Mouse (Mus musculus): Measurements from ENCODE around the gene Yy1. TPM values are rescaled to one million over a fixed set of nuclear protein-coding genes. Genes with fewer than 3 reads are reported as not detected.

Yy1 gene
- total and polyA plus RNA-seq, 3 experiments = 59.3 to 169 (median 60.8) TPM

GRCm38 (mm10) chr12:108826282-108826957 lies 33.6 kb downstream of the Yy1 start:
- TF ChIP-seq TAL1 (conservative IDR thresholded peaks at IDR 0.05; ENCODE audit: low read depth, low read length) (no peak), GATA2 (IDR thresholded peaks at IDR 0.05; ENCODE audit: borderline replicate concordance, low read depth, low read length) (no peak), GATA1 (IDR thresholded peaks at IDR 0.05; ENCODE audit: borderline replicate concordance, low read length) (no peak), POLR2AphosphoS5 (IDR thresholded peaks at IDR 0.05; ENCODE audit: insufficient replicate concordance, low read depth, low read length) (no peak), CTCF (IDR thresholded peaks at IDR 0.05; ENCODE audit: low read depth, low read length) (no peak)
- H3K36me3 ChIP-seq (replicated peaks) = peaks cover 89% of the 10 kb centered on the region
- H3K9me3 ChIP-seq (replicated peaks) = peaks cover 7% of the 10 kb centered on the region; the same call in 1 of the 2 replicates
- DNase-seq (ENCODE audit: low spot score) (no peak), ATAC-seq (ENCODE audit: extremely low read depth, insufficient number of reproducible peaks, low FRiP score, poor library complexity, severe bottlenecking) (no peak)
- H3K4me1 ChIP-seq (ENCODE audit: insufficient read depth, low read depth, low read length) = no peaks in the 10 kb centered on the region; the same call in 1 of the 2 replicates
- no peaks in the 10 kb centered on the region for H3K27me3 ChIP-seq (ENCODE audit: insufficient read depth, low read length)
- H3K4me3 ChIP-seq (ENCODE audit: low read depth, low read length) = peak overlapping the region; percentile 3; the same call in 1 of the 2 replicates

- H3K36me3 ChIP-seq (replicated peaks) = peaks cover 89% of the 10 kb centered on the region
- ATAC-seq (ENCODE audit: extremely low read depth, insufficient number of reproducible peaks, low FRiP score, poor library complexity, severe bottlenecking) (no peak), DNase-seq (ENCODE audit: low spot score) (no peak)
- H3K27me3 ChIP-seq (ENCODE audit: insufficient read depth, low read length) = no peaks in the 10 kb centered on the region
- H3K4me3 ChIP-seq (ENCODE audit: low read depth, low read length) = peak overlapping the region; percentile 3; the same call in 1 of the 2 replicates
- no peak for TF ChIP-seq GATA1 (IDR thresholded peaks at IDR 0.05; ENCODE audit: borderline replicate concordance, low read length)
- H3K4me1 ChIP-seq (ENCODE audit: insufficient read depth, low read depth, low read length) = no peaks in the 10 kb centered on the region; the same call in 1 of the 2 replicates
- H3K9me3 ChIP-seq (replicated peaks) = peaks cover 7% of the 10 kb centered on the region; the same call in 1 of the 2 replicates
These were observed 34.3 kb downstream of the Yy1 start for GRCm38 (mm10) chr12:108826958-108827535.

DNA sequence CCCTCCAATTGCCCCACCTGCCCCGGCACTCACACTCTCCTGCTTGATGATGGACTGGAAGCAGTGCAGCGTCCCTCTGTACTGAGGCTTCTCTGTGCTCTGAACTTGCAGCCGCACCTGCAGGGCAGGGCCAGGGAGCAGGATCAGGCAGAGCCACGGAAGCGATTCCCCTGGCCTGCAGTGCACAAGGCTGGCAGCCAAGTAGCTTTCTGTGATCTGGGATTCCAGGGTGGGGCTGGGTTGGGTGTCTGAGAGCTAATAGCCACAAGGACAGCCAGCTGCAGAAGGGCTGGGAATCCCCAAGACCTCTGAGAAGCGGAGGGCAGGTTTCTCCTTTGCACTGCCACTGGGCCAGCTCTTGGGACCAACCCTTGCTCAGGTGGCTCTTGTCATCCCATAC lies 34.9 kb downstream of the Yy1 start:
- TF ChIP-seq CTCF (IDR thresholded peaks at IDR 0.05; ENCODE audit: low read depth, low read length) = no peak
- Histone ChIP-seq H3K27me3 (ENCODE audit: insufficient read depth, low read length) (no peaks in the 10 kb centered on the region), H3K9me3 (replicated peaks) (peaks cover 7% of the 10 kb centered on the region; the same call in 1 of the 2 replicates), H3K4me3 (ENCODE audit: low read depth, low read length) (no peak overlapping the region), H3K36me3 (replicated peaks) (peaks cover 91% of the 10 kb centered on the region), H3K4me1 (ENCODE audit: insufficient read depth, low read depth, low read length) (no peaks in the 10 kb centered on the region; the same call in 1 of the 2 replicates)
- ATAC-seq (ENCODE audit: extremely low read depth, insufficient number of reproducible peaks, low FRiP score, poor library complexity, severe bottlenecking) (no peak), DNase-seq (ENCODE audit: low spot score) (no peak)

DNA sequence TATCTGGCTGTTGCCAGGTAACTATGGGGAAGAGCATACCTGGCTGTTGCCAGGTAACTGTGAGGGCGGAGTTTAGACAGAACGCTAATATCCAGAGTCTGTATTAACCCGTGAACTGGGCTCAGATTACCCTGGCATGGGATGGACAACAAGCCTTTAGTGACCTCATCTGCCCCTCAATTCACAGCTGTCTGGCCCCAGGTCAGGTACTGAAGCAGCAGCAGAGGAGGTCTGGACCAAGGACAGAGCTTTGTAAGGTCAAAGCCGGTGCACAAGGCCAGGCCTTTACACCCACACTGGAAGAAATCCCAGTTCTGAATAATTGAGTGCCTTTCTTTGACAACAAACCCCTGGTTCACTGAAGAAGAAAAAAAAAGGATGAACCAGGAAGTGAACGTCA lies 36.9 kb downstream of the Yy1 start:
- DNase-seq (ENCODE audit: low spot score) (no peak), ATAC-seq (ENCODE audit: extremely low read depth, insufficient number of reproducible peaks, low FRiP score, poor library complexity, severe bottlenecking) (no peak)
- no peaks in the 10 kb centered on the region; the same call in 1 of the 2 replicates for H3K4me1 ChIP-seq (ENCODE audit: insufficient read depth, low read depth, low read length)
- peaks cover 7% of the 10 kb centered on the region; the same call in 1 of the 2 replicates for H3K9me3 ChIP-seq (replicated peaks)
- peaks cover 97% of the 10 kb centered on the region for H3K36me3 ChIP-seq (replicated peaks)
- no peaks in the 10 kb centered on the region for H3K27me3 ChIP-seq (ENCODE audit: insufficient read depth, low read length)
- TF ChIP-seq GATA1 (IDR thresholded peaks at IDR 0.05; ENCODE audit: borderline replicate concordance, low read length) = no peak
- TF ChIP-seq POLR2AphosphoS5 (IDR thresholded peaks at IDR 0.05; ENCODE audit: insufficient replicate concordance, low read depth, low read length) = no peak
- no peak for TF ChIP-seq TAL1 (conservative IDR thresholded peaks at IDR 0.05; ENCODE audit: low read depth, low read length)
- no peak for TF ChIP-seq CTCF (IDR thresholded peaks at IDR 0.05; ENCODE audit: low read depth, low read length)
- TF ChIP-seq GATA2 (IDR thresholded peaks at IDR 0.05; ENCODE audit: borderline replicate concordance, low read depth, low read length) = no peak
- no peak overlapping the region for H3K4me3 ChIP-seq (ENCODE audit: low read depth, low read length)

- ATAC-seq (ENCODE audit: extremely low read depth, insufficient number of reproducible peaks, low FRiP score, poor library complexity, severe bottlenecking) (no peak), DNase-seq (ENCODE audit: low spot score) (no peak)
- Histone ChIP-seq H3K27me3 (ENCODE audit: insufficient read depth, low read length) (no peaks in the 10 kb centered on the region), H3K36me3 (replicated peaks) (peaks cover 97% of the 10 kb centered on the region), H3K9me3 (replicated peaks) (peaks cover 7% of the 10 kb centered on the region; the same call in 1 of the 2 replicates), H3K4me1 (ENCODE audit: insufficient read depth, low read depth, low read length) (peaks cover 6% of the 10 kb centered on the region), H3K4me3 (ENCODE audit: low read depth, low read length) (no peak overlapping the region)
- no peak for TF ChIP-seq POLR2AphosphoS5 (IDR thresholded peaks at IDR 0.05; ENCODE audit: insufficient replicate concordance, low read depth, low read length)
- TF ChIP-seq CTCF (IDR thresholded peaks at IDR 0.05; ENCODE audit: low read depth, low read length) = no peak
- TF ChIP-seq GATA1 (IDR thresholded peaks at IDR 0.05; ENCODE audit: borderline replicate concordance, low read length) = no peak
- no peak for TF ChIP-seq TAL1 (conservative IDR thresholded peaks at IDR 0.05; ENCODE audit: low read depth, low read length)
- TF ChIP-seq GATA2 (IDR thresholded peaks at IDR 0.05; ENCODE audit: borderline replicate concordance, low read depth, low read length) = no peak
These were observed 37.6 kb downstream of the Yy1 start for GRCm38 (mm10) chr12:108830358-108830757.

- Histone ChIP-seq H3K9me3 (replicated peaks) (peaks cover under 1% of the 10 kb centered on the region; the same call in 1 of the 2 replicates), H3K36me3 (replicated peaks) (peaks cover 87% of the 10 kb centered on the region), H3K4me3 (ENCODE audit: low read depth, low read length) (no peak overlapping the region), H3K27me3 (ENCODE audit: insufficient read depth, low read length) (no peaks in the 10 kb centered on the region), H3K4me1 (ENCODE audit: insufficient read depth, low read depth, low read length) (peaks cover 23% of the 10 kb centered on the region)
- TF ChIP-seq POLR2AphosphoS5 (IDR thresholded peaks at IDR 0.05; ENCODE audit: insufficient replicate concordance, low read depth, low read length) = no peak
- no peak for TF ChIP-seq GATA1 (IDR thresholded peaks at IDR 0.05; ENCODE audit: borderline replicate concordance, low read length)
- no peak for TF ChIP-seq TAL1 (conservative IDR thresholded peaks at IDR 0.05; ENCODE audit: low read depth, low read length)
- TF ChIP-seq GATA2 (IDR thresholded peaks at IDR 0.05; ENCODE audit: borderline replicate concordance, low read depth, low read length) = no peak
- no peak for TF ChIP-seq CTCF (IDR thresholded peaks at IDR 0.05; ENCODE audit: low read depth, low read length)
- DNase-seq (ENCODE audit: low spot score) = no peak
- no peak for ATAC-seq (ENCODE audit: extremely low read depth, insufficient number of reproducible peaks, low FRiP score, poor library complexity, severe bottlenecking)
These were observed 39.3 kb downstream of the Yy1 start for GRCm38 (mm10) chr12:108831966-108832643.

All from G1E (cell line).